In the genomic region with DNA sequence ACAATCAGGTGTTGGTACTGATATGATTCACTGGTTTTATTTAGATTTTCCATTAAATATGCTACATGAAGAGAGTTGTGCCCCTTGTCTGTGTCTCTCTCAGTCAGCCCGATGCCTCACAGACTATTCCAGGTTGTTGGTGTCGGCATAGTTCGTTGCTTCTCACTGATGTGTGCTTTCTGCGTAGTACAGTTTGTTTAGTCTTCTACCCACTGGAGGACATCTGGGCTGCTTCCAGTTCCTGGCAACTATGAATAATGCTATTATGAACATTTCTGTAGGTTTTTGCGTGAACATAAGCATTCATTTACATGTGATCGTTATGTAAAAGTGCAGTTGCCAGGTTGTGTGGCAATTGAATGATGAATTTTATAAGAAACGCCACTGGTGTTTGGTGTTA, we compare ENCODE assay signal across 18 mouse cellular contexts.
A peak's percentile ranks its signal among the peaks of the same experiment; 100 is the strongest.
DNase-seq lines count a peak whose midpoint lies in the region; ATAC-seq and TF ChIP-seq lines count a peak whose summit lies in the region.
"Had no signal": no experiment of that assay in that cellular context is flagged by ENCODE, and none has a peak within 500 bp of the region (broad histone marks: within the 10 kb centered on the region; RNA-seq: fewer than 3 reads in every experiment).

No protein-coding gene starts in this region.

- no peak overlapping the region for H3K9ac ChIP-seq in intestine, postnatal 0 days (ENCODE audit: low read depth, low read length)
- H3K9ac ChIP-seq: forebrain, embryonic 13.5 days; forebrain, postnatal 0 days; heart, embryonic 12.5 days; hindbrain, embryonic 14.5 days had no signal

- H3K36me3 ChIP-seq in intestine, postnatal 0 days (ENCODE audit: control insufficient read depth, insufficient read depth), result no peaks in the 10 kb centered on the region
- H3K36me3 ChIP-seq: embryonic facial prominence, embryonic 10.5 days; heart, embryonic 12.5 days; hindbrain, embryonic 10.5 days had no signal

- no peak for ATAC-seq in intestine, postnatal 0 days
- ATAC-seq: forebrain, embryonic 13.5 days; forebrain, postnatal 0 days had no signal

- H3K27ac ChIP-seq in intestine, postnatal 0 days (ENCODE audit: low read depth, low read length), result no peak overlapping the region
- H3K27ac ChIP-seq: embryonic facial prominence, embryonic 10.5 days; forebrain, embryonic 13.5 days; hindbrain, embryonic 10.5 days; hindbrain, embryonic 14.5 days had no signal

- intact Hi-C loops in left cerebral cortex, postnatal 36 days (cut with DNase I), result no loop called here

- no peak for TF ChIP-seq CTCF in intestine, postnatal 0 days (IDR thresholded peaks at IDR 0.05; ENCODE audit: low read depth)

- WGBS in intestine, postnatal 0 days, result 85% methylated on average over 7 of the region's 7 CpGs

- peak; percentile 12 for DNase-seq in layer of hippocampus, adult 9-10 months (ENCODE audit: low spot score)
- no peak for DNase-seq in layer of hippocampus, postnatal 10 days (ENCODE audit: low spot score in 2 of 2)
- DNase-seq in right cerebral cortex, adult 18-20 months, result peak; percentile 41
- DNase-seq in right cerebral cortex, postnatal 4 days, result no peak
- DNase-seq in left cerebral cortex, postnatal 36 days (ENCODE audit: low spot score in 2 of 2), result peak; percentile 14 to 42
- DNase-seq in telencephalon, adult 2 months (ENCODE audit: low read depth, low spot score), result peak; percentile 47
- DNase-seq: adrenal gland, adult 2 months; adrenal gland, postnatal 25 days; cerebellum, adult 2 months; cerebellum, postnatal 10 days; forebrain, postnatal 0 days; gastrocnemius, postnatal 14 days had no signal

- H3K9me3 ChIP-seq in intestine, postnatal 0 days (ENCODE audit: control insufficient read depth), result no peaks in the 10 kb centered on the region
- H3K9me3 ChIP-seq: embryonic facial prominence, embryonic 10.5 days; forebrain, embryonic 13.5 days; heart, embryonic 12.5 days; hindbrain, embryonic 10.5 days had no signal

- no peaks in the 10 kb centered on the region for H3K4me1 ChIP-seq in intestine, postnatal 0 days (replicated peaks; ENCODE audit: control insufficient read depth, insufficient read depth, low read length)
- H3K4me1 ChIP-seq: embryonic facial prominence, embryonic 10.5 days; forebrain, embryonic 13.5 days; heart, embryonic 12.5 days; hindbrain, embryonic 10.5 days had no signal

- H3K4me2 ChIP-seq in intestine, postnatal 0 days (replicated peaks; ENCODE audit: low read depth), result no peak overlapping the region
- H3K4me2 ChIP-seq: forebrain, embryonic 13.5 days; heart, embryonic 12.5 days; hindbrain, embryonic 14.5 days had no signal

- H3K27me3 ChIP-seq in intestine, postnatal 0 days (replicated peaks; ENCODE audit: control insufficient read depth, insufficient read depth, low read length), result no peaks in the 10 kb centered on the region
- H3K27me3 ChIP-seq: forebrain, embryonic 13.5 days; heart, embryonic 12.5 days had no signal

- H3K4me3 ChIP-seq in intestine, postnatal 0 days (ENCODE audit: low read depth, low read length), result no peak overlapping the region
- H3K4me3 ChIP-seq: embryonic facial prominence, embryonic 10.5 days; forebrain, embryonic 13.5 days; heart, embryonic 12.5 days; hindbrain, embryonic 10.5 days had no signal

Comparison
In these comparisons a context has a peak if more than half of its experiments do, and no peak if none do; other contexts are left out.
1. DNase-seq: peak in layer of hippocampus, adult 9-10 months (single experiment), right cerebral cortex, adult 18-20 months (single experiment), left cerebral cortex, postnatal 36 days (2 of 2) and telencephalon, adult 2 months (single experiment); none in layer of hippocampus, postnatal 10 days (0 of 2) and right cerebral cortex, postnatal 4 days (single experiment).